Mouse (Mus musculus) cerebellum, adult 8-10 months (tissue): ENCODE data around the gene Ybey.

Source experiments
- DNase-seq: peaks from one replicate; pipeline ENCODE4 v3.0.0; 2022

Gene Ybey

GRCm38 (mm10) chr10:76442178-76443088 is 26.5 kb downstream of the Ybey start, which contains the start of gene Pcnt:
Gene Pcnt (minus strand): TSS chr10:76442786.
- DNase-seq, result peak; percentile 96

- no peak for DNase-seq
Measured at GRCm38 (mm10) chr10:76440281-76440680, 28.6 kb downstream of the Ybey start, which contains the start of gene AC141477.1. Gene AC141477.1 (minus strand): TSS chr10:76440444.

GRCm38 (mm10) chr10:76439107-76439890 is 29.6 kb downstream of the Ybey start:
- DNase-seq, result no peak

GRCm38 (mm10) chr10:76433925-76434324 is 35.0 kb downstream of the Ybey start:
- DNase-seq, result no peak

- no peak for DNase-seq
Measured at GRCm38 (mm10) chr10:76425674-76426073, 43.2 kb downstream of the Ybey start.

DNA sequence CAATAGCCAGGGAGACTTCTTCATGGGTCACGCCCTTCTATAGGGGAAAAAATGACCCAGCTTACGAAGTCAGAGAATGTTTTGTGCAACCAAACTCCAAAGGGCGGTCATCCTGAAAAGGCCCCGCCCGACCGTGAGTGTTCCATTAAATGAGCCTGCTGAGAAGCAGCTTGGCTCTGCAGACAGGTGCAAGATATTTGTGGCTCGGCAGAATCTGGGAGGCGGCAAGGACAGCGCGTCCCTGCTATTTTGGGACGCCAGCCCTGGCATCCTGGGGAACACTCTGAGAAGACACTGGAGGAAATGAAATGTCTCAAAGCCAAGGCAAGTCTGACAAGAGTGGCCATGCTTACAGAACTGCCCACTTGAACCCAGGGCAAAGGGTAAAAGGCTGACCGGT is 52.1 kb downstream of the Ybey start:
- DNase-seq, result peak; percentile 58
